Mouse (Mus musculus): ENCODE results near the gene Inpp5f.

Inpp5f gene

GRCm38 (mm10) chr7:128744684-128745485 lies 133.8 kb downstream of the Inpp5f start, which contains the start of gene Sec23ip:
TSS of gene Sec23ip (plus strand) at chr7:128744943.
- peak; percentile 99 for DNase-seq

Measured in cerebellum, adult 9-11 months (tissue).